Mouse (Mus musculus) megakaryocyte, embryonic 14.5 days (primary cell): ENCODE results near the gene Ccdc50.

Source experiments
- FLI1 ChIP-seq: IDR thresholded peaks from 2 replicates; pipeline ENCODE4 v1.6.1; 2012; ENCODE audit warnings: low read length, inconsistent platforms, mixed read lengths
- GATA1 ChIP-seq: IDR thresholded peaks from 3 replicates; pipeline ENCODE4 v1.6.1; 2012; ENCODE audit warnings: mixed read lengths, low read length, inconsistent platforms, borderline replicate concordance

DNA sequence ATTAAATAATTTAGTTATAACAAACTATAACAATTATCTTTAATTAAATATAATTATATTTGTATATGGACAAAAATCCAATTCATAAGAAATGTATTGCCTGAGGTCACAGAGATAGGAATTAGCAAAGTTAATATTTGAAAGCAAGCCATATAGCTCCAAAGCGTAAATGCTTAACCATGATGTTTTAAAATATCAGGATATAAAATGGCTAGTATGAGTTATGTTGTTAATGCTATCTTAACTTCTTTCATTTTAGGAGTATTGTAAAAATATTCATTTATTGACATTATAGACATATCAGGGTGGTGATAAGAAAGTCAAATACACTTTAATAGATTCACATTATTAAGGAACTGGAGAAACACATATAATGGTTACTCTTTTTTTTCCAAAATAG lies 28.6 kb upstream of the Ccdc50 start:
- TF ChIP-seq GATA1 (no peak), FLI1 (no peak)
